Mouse (Mus musculus): ENCODE measurements around the gene Troap.
A peak's percentile ranks its signal among the peaks of the same experiment; 100 is the strongest.

The Troap gene

GRCm38 (mm10) chr15:99115065-99115423 is 40.7 kb downstream of the Troap start:
- no peak for DNase-seq

- peak; percentile 45 for DNase-seq
These were observed 42.2 kb downstream of the Troap start for GRCm38 (mm10) chr15:99116539-99116938.

- no peak for DNase-seq
These were observed 46.4 kb downstream of the Troap start for GRCm38 (mm10) chr15:99120814-99121213.

- no peak for DNase-seq
These were observed 48.3 kb downstream of the Troap start for GRCm38 (mm10) chr15:99122642-99123041.

- no peak for DNase-seq
These were observed 51.3 kb downstream of the Troap start, which contains the start of gene Spats2 for GRCm38 (mm10) chr15:99125711-99126080. Gene Spats2 (plus strand): TSS chr15:99125916.

GRCm38 (mm10) chr15:99126081-99126815 is 51.9 kb downstream of the Troap start:
- peak; percentile 95 for DNase-seq

- DNase-seq: no peak
These were observed 52.5 kb downstream of the Troap start for GRCm38 (mm10) chr15:99126816-99127365.

GRCm38 (mm10) chr15:99127851-99128522 is 53.6 kb downstream of the Troap start:
- no peak for DNase-seq

- no peak for DNase-seq
These were observed 55.1 kb downstream of the Troap start for GRCm38 (mm10) chr15:99129441-99129840.

GRCm38 (mm10) chr15:99129956-99130910 is 55.9 kb downstream of the Troap start:
- no peak for DNase-seq

All from kidney, postnatal 10 days (tissue).